Mouse (Mus musculus): ENCODE data around the gene Kctd2. TPM values are rescaled to one million over a fixed set of nuclear protein-coding genes. Genes with fewer than 3 reads are reported as not detected.
A peak's percentile ranks its signal among the peaks of the same experiment; 100 is the strongest.

The Kctd2 gene
- polyA plus RNA-seq, 1 experiment from 2014 or later: 22.2 TPM

GRCm38 (mm10) chr11:115429307-115429706 lies 9.4 kb downstream of the Kctd2 start:
- Histone ChIP-seq H3K36me3 (ENCODE audit: insufficient read depth) (peaks cover 66% of the 10 kb centered on the region), H3K9me3 (ENCODE audit: low read depth, low read length) (no peaks in the 10 kb centered on the region), H3K4me1 (ENCODE audit: insufficient read depth) (no peaks in the 10 kb centered on the region), H3K4me3 (ENCODE audit: low read depth, low read length) (no peak overlapping the region), H3K9ac (no peak overlapping the region), H3K27me3 (ENCODE audit: insufficient read depth, low read length) (no peaks in the 10 kb centered on the region), H3K27ac (ENCODE audit: low read depth) (no peak overlapping the region), H3K4me2 (no peak overlapping the region)
- 83% methylated on average over 7 of the region's 7 CpGs for WGBS
- no peak for TF ChIP-seq CTCF (IDR thresholded peaks at IDR 0.05; ENCODE audit: low read depth)
- no peak for DNase-seq
- ATAC-seq (ENCODE audit: insufficient read depth): no peak

DNA sequence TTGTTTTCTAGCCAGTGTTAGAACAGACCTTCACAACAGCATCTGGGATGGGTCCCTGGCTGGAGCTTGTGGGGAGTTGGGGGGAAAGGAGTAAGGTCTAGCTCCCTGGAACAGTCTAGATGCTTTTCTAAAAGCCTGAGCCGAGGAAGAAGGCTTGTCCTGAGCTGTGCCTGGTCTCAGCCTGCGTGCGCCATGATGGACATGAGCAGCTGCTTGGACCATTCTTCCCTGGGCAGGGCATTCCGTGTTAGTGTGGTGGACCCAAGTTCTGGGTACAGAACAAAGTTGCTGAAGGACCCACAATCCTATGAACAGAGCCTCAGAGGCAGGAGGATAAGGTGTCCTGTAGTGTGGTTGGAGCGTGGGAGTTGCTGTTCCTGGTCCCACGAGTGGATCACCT lies 10.6 kb downstream of the Kctd2 start:
- Histone ChIP-seq H3K9ac (no peak overlapping the region), H3K9me3 (ENCODE audit: low read depth, low read length) (no peaks in the 10 kb centered on the region), H3K36me3 (ENCODE audit: insufficient read depth) (peaks cover 59% of the 10 kb centered on the region), H3K4me1 (ENCODE audit: insufficient read depth) (no peaks in the 10 kb centered on the region), H3K4me2 (no peak overlapping the region), H3K27me3 (ENCODE audit: insufficient read depth, low read length) (no peaks in the 10 kb centered on the region), H3K27ac (ENCODE audit: low read depth) (no peak overlapping the region), H3K4me3 (ENCODE audit: low read depth, low read length) (no peak overlapping the region)
- ATAC-seq (ENCODE audit: insufficient read depth) (no peak), DNase-seq (no peak)
- no peak for TF ChIP-seq CTCF (IDR thresholded peaks at IDR 0.05; ENCODE audit: low read depth)
- 93% methylated on average over 6 of the region's 6 CpGs for WGBS

DNA sequence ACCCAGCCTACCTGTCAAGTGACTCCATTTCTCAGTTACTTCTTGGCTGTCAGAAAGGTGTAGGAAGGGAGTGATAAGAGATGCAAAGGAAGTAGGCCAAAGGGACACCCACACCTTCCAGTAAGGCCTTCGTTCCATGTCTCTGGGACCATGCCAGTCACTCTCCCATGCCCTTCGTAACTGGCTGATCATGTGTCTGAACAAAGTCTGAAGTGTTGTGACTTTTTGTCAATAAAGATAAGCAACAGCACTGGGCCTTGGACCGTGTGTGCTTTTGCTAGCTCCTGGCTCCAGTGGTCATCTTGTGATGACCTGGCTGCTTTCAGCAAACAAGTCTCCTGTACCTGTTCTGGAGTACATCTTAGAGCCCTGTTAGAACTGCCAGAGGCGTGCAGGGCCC lies 12.9 kb downstream of the Kctd2 start:
- Histone ChIP-seq H3K27me3 (ENCODE audit: insufficient read depth, low read length) (no peaks in the 10 kb centered on the region), H3K9me3 (ENCODE audit: low read depth, low read length) (no peaks in the 10 kb centered on the region), H3K36me3 (ENCODE audit: insufficient read depth) (peaks cover 39% of the 10 kb centered on the region), H3K27ac (ENCODE audit: low read depth) (no peak overlapping the region), H3K4me2 (no peak overlapping the region), H3K4me3 (ENCODE audit: low read depth, low read length) (no peak overlapping the region), H3K4me1 (ENCODE audit: insufficient read depth) (no peaks in the 10 kb centered on the region), H3K9ac (no peak overlapping the region)
- 49% methylated on average over 4 of the region's 4 CpGs for WGBS
- DNase-seq (no peak), ATAC-seq (ENCODE audit: insufficient read depth) (no peak)
- no peak for TF ChIP-seq CTCF (IDR thresholded peaks at IDR 0.05; ENCODE audit: low read depth)

DNA sequence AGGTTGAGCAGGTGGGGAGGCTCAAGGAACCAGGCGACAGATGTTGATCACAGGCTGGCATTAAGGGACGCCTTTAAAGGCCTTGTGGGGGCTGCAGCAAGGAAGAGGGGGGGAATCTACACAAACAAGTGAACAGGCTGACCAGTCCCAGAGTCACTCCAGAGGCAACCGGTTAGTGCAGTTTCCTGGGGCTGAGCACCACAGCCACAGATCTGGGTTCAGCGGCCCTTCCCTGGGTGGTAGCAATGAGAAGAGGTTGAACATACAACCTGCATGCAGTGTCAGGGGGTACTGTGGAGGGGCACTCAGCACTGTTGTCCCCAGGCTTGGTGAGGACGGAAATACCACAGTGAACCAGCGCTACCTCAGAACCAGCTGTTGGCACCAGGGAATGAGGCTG lies 13.4 kb downstream of the Kctd2 start:
- WGBS: 62% methylated on average over 6 of the region's 6 CpGs
- no peak for DNase-seq
- Histone ChIP-seq H3K9me3 (ENCODE audit: low read depth, low read length) (no peaks in the 10 kb centered on the region), H3K4me1 (ENCODE audit: insufficient read depth) (no peaks in the 10 kb centered on the region), H3K4me2 (no peak overlapping the region), H3K36me3 (ENCODE audit: insufficient read depth) (peaks cover 39% of the 10 kb centered on the region), H3K27ac (ENCODE audit: low read depth) (no peak overlapping the region), H3K9ac (no peak overlapping the region), H3K27me3 (ENCODE audit: insufficient read depth, low read length) (no peaks in the 10 kb centered on the region), H3K4me3 (ENCODE audit: low read depth, low read length) (no peak overlapping the region)
- no peak for ATAC-seq (ENCODE audit: insufficient read depth)
- no peak for TF ChIP-seq CTCF (IDR thresholded peaks at IDR 0.05; ENCODE audit: low read depth)

DNA sequence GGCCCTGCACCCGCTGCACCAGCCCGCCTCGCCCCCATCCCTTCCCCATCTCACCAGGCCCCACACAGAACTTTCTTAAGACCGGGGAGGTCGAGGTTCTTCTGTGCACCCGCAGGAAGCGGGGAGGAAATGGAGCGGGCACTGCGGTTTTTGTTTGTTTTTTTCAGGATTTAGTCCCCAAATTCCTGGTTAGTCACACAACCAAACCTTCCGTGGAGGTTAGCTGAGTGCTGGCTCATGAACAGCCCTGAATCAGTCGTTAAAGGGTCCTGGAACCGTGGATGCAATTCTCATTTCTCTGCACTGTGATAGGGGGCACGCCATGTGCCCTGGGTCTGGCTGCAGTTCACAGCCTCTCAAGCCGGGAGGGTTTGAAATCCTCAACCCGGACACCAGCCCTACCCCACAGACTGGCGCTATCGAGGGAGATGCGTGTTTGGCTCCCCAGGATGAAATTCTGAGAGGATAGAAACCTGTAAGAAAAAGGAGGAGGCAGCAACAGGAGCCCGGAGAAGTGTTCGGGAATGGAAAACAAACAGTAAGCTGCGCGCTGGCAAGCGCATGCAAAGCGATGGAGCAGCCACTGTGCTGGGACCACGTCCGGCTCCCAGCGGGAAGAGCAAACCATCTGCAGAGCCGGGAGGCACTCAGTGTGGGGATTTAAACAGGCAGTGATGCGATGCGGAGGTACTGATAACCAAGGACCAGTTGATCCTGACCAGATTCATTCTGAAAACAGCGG lies 15.8 kb downstream of the Kctd2 start:
- Histone ChIP-seq H3K4me3 (ENCODE audit: low read depth, low read length) (peak overlapping the region; percentile 27), H3K27ac (ENCODE audit: low read depth) (no peak overlapping the region), H3K9ac (peak overlapping the region; percentile 27; the same call in 1 of the 2 replicates), H3K27me3 (ENCODE audit: insufficient read depth, low read length) (no peaks in the 10 kb centered on the region), H3K4me1 (ENCODE audit: insufficient read depth) (no peaks in the 10 kb centered on the region), H3K36me3 (ENCODE audit: insufficient read depth) (peaks cover 16% of the 10 kb centered on the region), H3K4me2 (peak overlapping the region; percentile 65), H3K9me3 (ENCODE audit: low read depth, low read length) (no peaks in the 10 kb centered on the region)
- DNase-seq: peak; percentile 74
- WGBS: 4% methylated on average over 31 of the region's 31 CpGs
- 0 out of 2 replicates have a peak, but pooled peaks have one; percentile 50 for ATAC-seq (ENCODE audit: insufficient read depth)
- no peak for TF ChIP-seq CTCF (IDR thresholded peaks at IDR 0.05; ENCODE audit: low read depth)

DNA sequence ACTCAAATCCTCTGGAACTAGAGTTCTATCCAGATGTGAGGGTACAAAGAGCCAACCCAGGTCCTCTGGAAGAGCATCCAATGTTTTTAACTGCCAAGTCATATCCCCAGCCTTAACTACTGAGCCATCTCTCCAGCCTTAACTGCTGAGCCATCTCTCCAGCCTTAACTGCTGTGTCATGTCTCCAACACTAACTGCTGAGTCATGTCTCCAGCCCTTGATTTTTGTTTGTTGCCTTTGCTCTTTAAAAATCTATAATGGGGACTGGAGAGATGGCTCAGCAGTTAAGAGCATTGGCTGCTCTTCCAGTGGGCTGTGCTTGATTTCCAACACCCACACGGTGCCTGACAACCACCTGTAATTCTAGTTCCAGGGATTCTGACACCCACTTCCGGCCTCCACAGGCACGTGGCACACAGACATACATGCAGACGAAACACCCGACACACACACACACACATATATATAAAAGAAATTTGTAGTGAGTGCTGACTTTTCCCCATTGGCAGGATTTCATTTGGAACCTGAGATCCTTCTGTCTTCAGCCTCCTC lies 17.7 kb downstream of the Kctd2 start:
- Histone ChIP-seq H3K4me3 (ENCODE audit: low read depth, low read length) (no peak overlapping the region), H3K9ac (no peak overlapping the region), H3K27ac (ENCODE audit: low read depth) (no peak overlapping the region), H3K9me3 (ENCODE audit: low read depth, low read length) (no peaks in the 10 kb centered on the region), H3K27me3 (ENCODE audit: insufficient read depth, low read length) (no peaks in the 10 kb centered on the region), H3K4me1 (ENCODE audit: insufficient read depth) (no peaks in the 10 kb centered on the region), H3K4me2 (no peak overlapping the region), H3K36me3 (ENCODE audit: insufficient read depth) (no peaks in the 10 kb centered on the region)
- no peak for TF ChIP-seq CTCF (IDR thresholded peaks at IDR 0.05; ENCODE audit: low read depth)
- no peak for DNase-seq
- ATAC-seq (ENCODE audit: insufficient read depth): no peak
- WGBS: 62% methylated on average over 5 of the region's 5 CpGs

- DNase-seq: no peak
- Histone ChIP-seq H3K36me3 (ENCODE audit: insufficient read depth) (no peaks in the 10 kb centered on the region), H3K4me1 (ENCODE audit: insufficient read depth) (no peaks in the 10 kb centered on the region), H3K9me3 (ENCODE audit: low read depth, low read length) (no peaks in the 10 kb centered on the region), H3K4me3 (ENCODE audit: low read depth, low read length) (no peak overlapping the region), H3K9ac (no peak overlapping the region), H3K4me2 (no peak overlapping the region), H3K27me3 (ENCODE audit: insufficient read depth, low read length) (no peaks in the 10 kb centered on the region), H3K27ac (ENCODE audit: low read depth) (no peak overlapping the region)
- no peak for ATAC-seq (ENCODE audit: insufficient read depth)
- no peak for TF ChIP-seq CTCF (IDR thresholded peaks at IDR 0.05; ENCODE audit: low read depth)
- WGBS: 80% methylated on average over 3 of the region's 3 CpGs
Measured at GRCm38 (mm10) chr11:115439326-115439725, 19.4 kb downstream of the Kctd2 start.
